Mouse (Mus musculus) forebrain, postnatal 0 days (tissue): Measurements from ENCODE around the gene Nqo1. TPM values are rescaled to one million over a fixed set of nuclear protein-coding genes. Genes with fewer than 3 reads are reported as not detected.

ENCODE experiments used
- ATAC-seq: fragments of 200-750 bp; cut with Nextera tagmentation; 2 replicates; pipeline ENCODE4 v1.8.0; 2017; ENCODE audit warnings: mild to moderate bottlenecking, moderate library complexity
- DNase-seq: peaks from one replicate; pipeline ENCODE4 v3.0.0-alpha.2; 2015
- H3K27ac ChIP-seq: fragments of 300-500 bp; sonication (generic); 2 replicates; pipeline ENCODE4 v1.5.1; 2014; ENCODE audit warnings: low read depth, mild to moderate bottlenecking, antibody characterized with exemption, low read length, moderate library complexity, mixed read lengths
- H3K27me3 ChIP-seq: fragments of 300-500 bp; sonication (generic); 2 replicates; pipeline ENCODE4 v1.6.1; 2014; ENCODE audit warnings: mild to moderate bottlenecking, low read length, mixed read lengths; ENCODE audit not compliant: insufficient read depth
- H3K36me3 ChIP-seq: fragments of 300-500 bp; sonication (generic); 2 replicates; pipeline ENCODE4 v1.6.1; 2014; ENCODE audit warnings: mild to moderate bottlenecking, moderate library complexity; ENCODE audit not compliant: insufficient read depth
- H3K4me1 ChIP-seq: fragments of 300-500 bp; sonication (generic); 2 replicates; pipeline ENCODE4 v1.6.1; 2014; ENCODE audit warnings: antibody characterized with exemption; ENCODE audit not compliant: insufficient read depth
- H3K4me2 ChIP-seq: fragments of 300-500 bp; sonication (generic); 2 replicates; pipeline ENCODE4 v1.6.1; 2014; ENCODE audit warnings: low read depth, mild to moderate bottlenecking, moderate library complexity
- H3K4me3 ChIP-seq: fragments of 300-500 bp; sonication (generic); 2 replicates; pipeline ENCODE4 v1.5.1; 2014; ENCODE audit warnings: low read depth, low read length, mixed read lengths
- H3K9ac ChIP-seq: fragments of 300-500 bp; sonication (generic); 2 replicates; pipeline ENCODE4 v1.6.1; 2014; ENCODE audit warnings: mild to moderate bottlenecking
- H3K9me3 ChIP-seq: fragments of 300-500 bp; sonication (generic); 2 replicates; pipeline ENCODE4 v1.6.1; 2016; ENCODE audit warnings: low read length
- CTCF ChIP-seq: sonication (generic); IDR thresholded peaks from 2 replicates; pipeline ENCODE4 v1.5.1; 2016; ENCODE audit warnings: antibody characterized with exemption, control low read depth, low read depth
- WGBS: fragments of 180-500 bp; shearing (Covaris S2); extraction: QIAGEN DNeasy Blood & Tissue Kit; methylation state at CpG from one replicate; pipeline ENCODE4 v1.1.7; 2014; 5-methylcytosine and 5-hydroxymethylcytosine counted together
- polyA plus RNA-seq: library from polyadenylated mRNA; unstranded; fragments of >200 nt; fragmentation: Nextera tagmentation; extraction: Ambion mirVana; gene quantifications from 2 replicates; pipeline ENCODE4 v1.2.1, GENCODE M21; 2015
- total RNA-seq: library from RNA; depleted of rRNA; stranded (reverse); fragments of >200 nt; gene quantifications from 2 replicates; pipeline ENCODE4 v1.2.3, GENCODE M21; 2014

The Nqo1 gene
- total and polyA plus RNA-seq, 2 experiments from 2014 or later = 8.7 to 13.6 TPM

DNA sequence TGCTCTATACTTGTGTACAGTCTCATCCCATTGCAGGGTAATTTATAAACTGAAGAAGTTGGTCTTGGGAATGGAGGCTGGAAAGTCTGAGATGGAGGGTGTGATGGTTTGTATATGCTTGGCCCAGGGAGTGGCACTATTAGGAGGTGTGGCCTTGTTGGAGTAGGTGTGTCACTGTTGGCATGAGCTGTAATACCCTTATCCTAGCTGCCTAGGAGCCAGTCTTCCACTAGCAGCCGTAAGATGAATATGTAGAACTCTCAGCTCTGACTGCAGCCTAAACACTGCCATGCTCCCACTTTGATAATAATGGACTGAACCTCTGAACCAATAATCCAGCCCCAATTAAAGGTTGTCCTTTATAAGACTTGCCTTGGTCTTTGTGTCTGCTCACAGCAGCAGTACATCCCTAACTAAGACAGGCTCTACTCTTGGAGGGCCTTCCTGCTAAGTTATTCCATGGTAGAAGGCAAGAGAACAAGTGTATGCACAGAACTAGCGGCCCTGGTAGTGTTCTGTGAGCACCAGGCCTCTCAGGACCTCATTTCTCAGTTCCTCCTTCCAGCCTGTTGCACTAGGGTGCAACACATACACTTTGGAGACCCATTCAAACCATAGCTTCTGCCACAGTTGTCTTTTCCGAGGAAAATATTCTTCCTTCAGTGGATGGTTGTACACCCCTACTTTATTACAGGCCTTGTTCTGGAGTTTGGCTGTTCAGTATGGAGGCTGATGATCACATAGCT, 37.0 kb upstream of the Nqo1 start:
- 78% methylated on average over 3 of the region's 3 CpGs for WGBS
- no peak for ATAC-seq
- no peak for TF ChIP-seq CTCF

GRCm38 (mm10) chr8:107437711-107438110, 34.7 kb upstream of the Nqo1 start:
- Histone ChIP-seq H3K4me1 (peaks cover 5% of the 10 kb centered on the region; the same call in 1 of the 2 replicates), H3K27me3 (no peaks in the 10 kb centered on the region), H3K4me2 (no peak overlapping the region), H3K9ac (no peak overlapping the region), H3K4me3 (no peak overlapping the region), H3K27ac (no peak overlapping the region), H3K36me3 (0 out of 2 replicates have a peak, but pooled peaks cover 3% of the 10 kb centered on the region), H3K9me3 (no peaks in the 10 kb centered on the region)
- ATAC-seq (no peak), DNase-seq (no peak)
- WGBS = 81% methylated on average over 2 of the region's 2 CpGs
- TF ChIP-seq CTCF = no peak

More for the DNA sequence above, 37.0 kb upstream of the Nqo1 start:
- no peak overlapping the region for H3K27ac ChIP-seq
- DNase-seq = no peak
- no peak overlapping the region for H3K4me2 ChIP-seq
- peaks cover 5% of the 10 kb centered on the region; the same call in 1 of the 2 replicates for H3K4me1 ChIP-seq
- 0 out of 2 replicates have a peak, but pooled peaks cover 3% of the 10 kb centered on the region for H3K36me3 ChIP-seq
- H3K4me3 ChIP-seq = no peak overlapping the region
- H3K9ac ChIP-seq = no peak overlapping the region
- no peaks in the 10 kb centered on the region for H3K9me3 ChIP-seq
- H3K27me3 ChIP-seq = no peaks in the 10 kb centered on the region

DNA sequence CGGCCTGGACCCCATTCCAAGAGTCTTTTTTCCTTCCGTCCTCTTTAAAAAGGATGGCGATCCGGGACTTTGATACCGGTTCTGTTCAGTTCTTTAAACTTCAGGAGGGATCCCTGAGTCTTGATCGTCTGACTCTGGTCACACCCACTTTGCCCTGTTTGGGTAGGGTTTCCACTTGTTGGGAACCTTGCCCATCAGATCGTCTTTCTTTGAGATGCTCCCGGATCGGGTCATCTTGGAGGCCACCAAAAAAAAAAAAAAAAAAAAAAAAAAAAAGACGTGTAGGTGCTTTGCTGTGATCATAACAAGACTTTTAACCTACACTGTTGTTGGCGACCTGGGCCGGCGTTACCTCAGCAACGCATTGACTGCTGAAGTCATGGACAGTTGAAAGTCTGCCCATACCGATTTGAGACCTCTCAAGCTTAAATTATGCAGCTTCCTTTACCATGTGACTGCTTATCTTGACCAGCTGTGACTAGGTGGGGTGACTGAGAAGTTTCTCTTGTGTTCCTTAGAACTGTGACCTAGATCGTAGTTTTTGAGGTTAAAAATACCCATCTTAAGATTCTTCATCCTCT, 33.9 kb upstream of the Nqo1 start:
- H3K9ac ChIP-seq = peak overlapping the region; percentile 82
- 11% methylated on average over 16 of the region's 16 CpGs for WGBS
- H3K4me2 ChIP-seq = peak overlapping the region; percentile 75
- ATAC-seq (0 out of 2 replicates have a peak, but pooled peaks have one; percentile 15), DNase-seq (no peak)
- peak overlapping the region; percentile 86 for H3K27ac ChIP-seq
- no peaks in the 10 kb centered on the region for H3K9me3 ChIP-seq
- H3K4me3 ChIP-seq = peak overlapping the region; percentile 90
- H3K27me3 ChIP-seq = no peaks in the 10 kb centered on the region
- 0 out of 2 replicates have a peak, but pooled peaks cover 3% of the 10 kb centered on the region for H3K36me3 ChIP-seq
- peaks cover 5% of the 10 kb centered on the region; the same call in 1 of the 2 replicates for H3K4me1 ChIP-seq
- no peak for TF ChIP-seq CTCF

DNA sequence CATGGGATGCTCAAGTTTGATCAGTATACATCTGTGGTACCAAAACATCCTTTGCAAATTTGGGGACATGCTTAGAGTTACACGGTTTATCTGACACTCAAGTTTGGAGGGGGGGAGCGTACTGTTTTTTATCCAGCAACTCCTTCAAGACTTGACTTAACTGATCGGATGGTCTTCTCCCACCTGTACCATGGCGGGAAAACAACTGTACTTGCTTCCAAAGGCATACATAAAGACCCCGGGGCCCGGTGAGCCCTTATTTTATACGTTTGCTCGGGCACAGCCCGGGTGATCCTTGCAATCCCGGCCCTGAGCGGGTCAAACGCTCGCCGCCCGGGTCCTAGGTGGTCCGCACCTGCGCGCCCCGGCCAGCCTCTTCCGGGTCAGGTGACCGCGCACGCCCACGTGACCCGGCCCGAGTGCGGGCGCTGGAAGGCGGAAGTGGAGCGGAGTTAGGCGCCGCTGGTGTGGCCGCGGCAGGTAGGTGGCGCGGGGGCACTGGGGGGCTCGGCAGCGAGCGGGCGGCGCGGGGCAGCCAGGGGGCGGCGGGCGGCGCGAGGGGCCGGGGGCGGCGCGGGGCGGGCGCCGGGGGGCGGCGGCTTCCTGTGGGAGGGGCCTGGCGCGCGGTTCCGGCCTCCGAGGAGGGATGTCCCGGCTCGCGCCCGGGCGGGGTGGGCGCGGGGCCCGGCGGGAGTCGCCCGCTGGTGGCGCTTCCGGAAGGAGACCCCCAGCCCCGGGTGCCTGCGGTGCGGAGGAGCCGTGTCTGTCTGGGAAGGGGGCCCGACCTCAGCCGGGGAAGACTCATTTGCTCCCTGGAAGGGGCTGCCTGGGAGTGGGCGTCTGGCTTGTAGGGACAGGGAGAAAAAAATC, 33.2 kb upstream of the Nqo1 start, which contains the start of gene Wwp2:
Wwp2 (plus strand) TSS at position 404 of the 870 bp plus-strand sequence.
- peaks cover 5% of the 10 kb centered on the region; the same call in 1 of the 2 replicates for H3K4me1 ChIP-seq
- H3K9me3 ChIP-seq = no peaks in the 10 kb centered on the region
- 2% methylated on average over 62 of the region's 81 CpGs for whole genome bisulfite sequencing
- peak within 1 kb of the TSS; percentile 82 for H3K9ac ChIP-seq
- DNase-seq (peak; percentile 80), ATAC-seq (peak; percentile 91)
- H3K27me3 ChIP-seq = no peaks in the 10 kb centered on the region
- H3K27ac ChIP-seq = peak within 1 kb of the TSS; percentile 86
- H3K36me3 ChIP-seq = no peaks in the 10 kb centered on the region
- peak within 1 kb of the TSS; percentile 90 for H3K4me3 ChIP-seq
- no peak for TF ChIP-seq CTCF
- peak within 1 kb of the TSS; percentile 75 for H3K4me2 ChIP-seq

DNA sequence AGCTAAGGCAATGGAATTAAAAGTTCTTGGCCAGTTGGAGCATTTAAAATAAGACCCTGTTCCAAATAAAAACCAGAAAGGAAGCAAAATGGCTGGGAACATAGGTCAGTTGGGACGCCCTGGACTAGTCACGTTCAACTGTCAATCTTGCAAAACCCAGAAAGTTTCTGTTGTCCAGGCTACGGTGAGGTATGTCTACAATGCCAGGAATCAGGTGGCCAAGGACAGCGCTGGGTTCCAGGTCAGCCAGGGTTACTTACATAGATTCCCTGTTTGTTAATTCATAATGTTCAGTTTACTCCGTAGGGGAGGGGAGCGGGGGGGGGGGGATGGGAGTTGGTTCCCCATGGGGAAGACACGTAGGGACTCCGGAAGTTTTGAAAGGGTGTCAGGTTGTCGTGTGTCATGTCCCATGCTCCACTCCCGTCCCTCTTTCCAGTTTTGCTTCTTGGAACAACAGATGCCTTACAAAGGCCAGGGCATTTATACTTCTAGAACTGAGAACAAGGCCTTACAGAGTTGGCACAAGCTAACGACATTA, 32.5 kb upstream of the Nqo1 start:
- no peak overlapping the region for H3K27ac ChIP-seq
- DNase-seq (no peak), ATAC-seq (no peak)
- no peaks in the 10 kb centered on the region for H3K27me3 ChIP-seq
- H3K4me1 ChIP-seq = peaks cover 5% of the 10 kb centered on the region; the same call in 1 of the 2 replicates
- no peak for TF ChIP-seq CTCF
- H3K9ac ChIP-seq = peak overlapping the region; percentile 82
- H3K36me3 ChIP-seq = no peaks in the 10 kb centered on the region
- WGBS = 29% methylated on average over 11 of the region's 11 CpGs
- no peaks in the 10 kb centered on the region for H3K9me3 ChIP-seq
- H3K4me3 ChIP-seq = peak overlapping the region; percentile 90
- H3K4me2 ChIP-seq = peak overlapping the region; percentile 75

DNA sequence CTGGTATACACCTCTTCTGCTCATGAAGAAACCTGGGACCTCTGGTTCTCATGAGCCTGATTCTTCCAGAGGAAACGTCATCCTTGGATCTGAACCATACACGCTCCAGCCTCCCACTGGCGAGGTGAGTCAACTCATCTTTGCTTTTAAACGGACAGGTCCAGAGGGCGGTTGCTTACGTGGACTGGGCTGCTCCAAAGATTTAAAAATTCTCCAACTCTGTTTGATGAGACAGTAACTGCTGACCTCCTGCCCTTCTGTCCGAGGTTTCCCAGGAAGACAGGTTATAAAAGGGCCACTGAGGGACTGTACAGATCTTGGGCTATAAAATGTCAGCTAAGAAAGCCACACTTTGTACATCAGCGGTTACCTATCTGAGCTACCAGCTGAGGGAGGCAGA, 27.8 kb upstream of the Nqo1 start:
- H3K27ac ChIP-seq = no peak overlapping the region
- no peak for TF ChIP-seq CTCF
- no peaks in the 10 kb centered on the region for H3K27me3 ChIP-seq
- no peak for DNase-seq
- H3K4me1 ChIP-seq = no peaks in the 10 kb centered on the region
- no peak overlapping the region for H3K9ac ChIP-seq
- H3K4me3 ChIP-seq = no peak overlapping the region
- WGBS = 88% methylated on average over 8 of the region's 8 CpGs
- no peaks in the 10 kb centered on the region for H3K36me3 ChIP-seq
- no peak overlapping the region for H3K4me2 ChIP-seq
- ATAC-seq = no peak
- no peaks in the 10 kb centered on the region for H3K9me3 ChIP-seq
